Mouse (Mus musculus) layer of hippocampus, postnatal 10 days (tissue): ENCODE results near the gene Spo11. TPM values are rescaled to one million over a fixed set of nuclear protein-coding genes. Genes with fewer than 3 reads are reported as not detected.

Source experiments
- DNase-seq, 2 experiments: peaks; one replicate each; pipeline ENCODE4 v3.0.0; 2021; ENCODE audit warnings: low spot score in 2 of 2
- total RNA-seq, 2 experiments: library from RNA; stranded (reverse); gene quantifications; 2 replicates each; pipeline ENCODE4 v1.2.3; 2021

The Spo11 gene
- total RNA-seq, 2 experiments from 2014 or later = 0.09 to 0.80 TPM

DNA sequence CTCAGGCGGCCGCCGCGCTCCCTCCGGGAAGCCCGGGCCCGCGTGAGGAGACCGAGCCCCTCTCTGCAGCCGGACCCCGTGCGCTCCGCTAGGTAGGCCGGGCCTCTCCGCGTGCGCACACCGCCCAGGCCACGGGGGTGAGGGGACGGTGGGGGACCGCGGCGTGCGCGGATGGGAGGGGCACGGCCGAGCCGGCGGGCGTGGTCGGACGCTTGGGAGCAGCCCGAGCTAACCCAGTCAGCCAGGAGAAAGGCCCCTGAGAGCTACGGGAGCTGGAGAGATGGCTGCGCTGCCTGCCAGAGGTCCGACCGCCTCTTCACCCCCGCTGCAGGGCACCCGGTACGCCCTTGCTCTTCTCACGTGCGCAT is 22.8 kb downstream of the Spo11 start:
- DNase-seq = no peak

DNA sequence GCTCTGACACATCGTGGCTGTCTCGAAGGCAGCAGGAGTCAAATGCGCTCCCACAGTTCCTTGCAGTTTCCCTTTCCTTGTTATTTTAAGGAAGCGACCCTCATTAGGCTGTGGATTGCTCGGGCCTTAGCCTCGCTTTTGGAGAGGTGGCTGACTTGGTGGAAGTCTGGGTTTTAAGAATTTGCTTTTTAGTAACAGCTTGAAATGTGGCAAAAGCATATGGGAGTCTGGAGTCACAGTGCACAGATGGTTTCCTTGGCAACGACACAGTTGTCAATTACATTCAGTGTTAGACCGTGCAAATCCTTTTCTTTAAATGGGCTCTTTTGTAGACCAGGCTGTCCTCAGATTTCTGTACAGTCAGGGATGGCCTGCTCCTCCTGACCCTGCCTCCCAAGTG is 23.4 kb downstream of the Spo11 start:
- DNase-seq = peak in 1 of 2 experiments; percentile 43

DNA sequence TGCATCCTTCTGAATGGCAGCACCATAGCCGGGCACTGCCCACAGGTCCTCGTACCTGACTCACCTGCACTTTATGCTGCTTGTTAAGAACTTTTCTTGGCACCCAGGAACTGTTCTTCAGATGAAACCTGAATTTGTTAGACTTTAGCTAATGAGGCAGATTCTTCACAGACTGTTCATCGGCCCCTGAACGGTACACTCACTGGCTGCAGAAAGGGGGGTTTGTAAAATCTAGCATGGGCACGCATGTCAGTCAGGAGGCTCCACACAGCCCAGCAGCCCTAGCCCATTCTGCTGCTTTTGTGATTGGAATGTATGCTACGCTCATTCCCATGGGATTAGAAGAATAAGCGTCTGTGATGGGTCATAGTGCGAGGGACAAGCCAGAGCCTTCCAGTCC is 26.2 kb downstream of the Spo11 start:
- DNase-seq = no peak

DNA sequence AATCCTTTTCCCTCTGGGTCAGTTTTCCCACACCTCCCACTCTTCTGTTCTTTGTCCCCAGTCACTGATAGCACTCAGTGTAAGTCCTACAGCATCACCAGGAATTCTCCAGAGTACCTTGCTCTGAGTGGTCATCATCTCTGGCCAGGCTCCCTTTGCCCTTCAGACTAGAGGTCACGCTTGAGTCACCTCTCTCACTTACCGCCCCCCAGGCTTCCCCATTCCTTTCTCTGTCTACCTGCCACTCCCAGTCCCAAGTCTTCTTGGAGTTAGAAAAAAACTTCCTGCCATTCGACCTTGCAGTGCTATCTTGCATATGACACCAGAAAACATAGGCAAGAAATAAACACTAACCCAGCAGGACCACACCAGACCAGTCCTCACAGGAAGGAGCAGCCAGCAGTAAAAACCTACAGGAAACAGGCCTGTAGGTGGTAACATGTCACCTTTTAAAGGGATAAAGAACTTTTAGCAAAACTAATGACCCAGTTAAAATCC is 32.8 kb downstream of the Spo11 start:
- DNase-seq = no peak

DNA sequence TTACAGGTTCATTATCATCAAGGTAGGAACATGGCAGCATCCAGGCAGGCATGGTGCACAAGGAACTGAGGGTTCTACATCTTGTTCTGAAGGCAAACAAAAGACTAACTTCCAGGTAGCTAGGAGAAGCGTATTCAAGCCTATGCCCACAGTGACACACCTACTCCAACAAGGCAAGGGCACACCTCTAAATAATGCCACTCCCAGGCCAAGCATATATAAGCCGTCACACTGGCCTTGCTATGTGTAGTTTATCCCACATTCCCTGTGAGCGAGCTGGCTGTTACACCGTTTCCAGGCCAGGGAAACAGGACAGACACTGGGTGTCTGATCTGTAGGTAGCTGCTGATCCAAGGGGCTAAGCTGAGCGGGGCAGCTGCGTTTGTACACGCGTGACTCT is 33.9 kb downstream of the Spo11 start:
- DNase-seq = no peak

DNA sequence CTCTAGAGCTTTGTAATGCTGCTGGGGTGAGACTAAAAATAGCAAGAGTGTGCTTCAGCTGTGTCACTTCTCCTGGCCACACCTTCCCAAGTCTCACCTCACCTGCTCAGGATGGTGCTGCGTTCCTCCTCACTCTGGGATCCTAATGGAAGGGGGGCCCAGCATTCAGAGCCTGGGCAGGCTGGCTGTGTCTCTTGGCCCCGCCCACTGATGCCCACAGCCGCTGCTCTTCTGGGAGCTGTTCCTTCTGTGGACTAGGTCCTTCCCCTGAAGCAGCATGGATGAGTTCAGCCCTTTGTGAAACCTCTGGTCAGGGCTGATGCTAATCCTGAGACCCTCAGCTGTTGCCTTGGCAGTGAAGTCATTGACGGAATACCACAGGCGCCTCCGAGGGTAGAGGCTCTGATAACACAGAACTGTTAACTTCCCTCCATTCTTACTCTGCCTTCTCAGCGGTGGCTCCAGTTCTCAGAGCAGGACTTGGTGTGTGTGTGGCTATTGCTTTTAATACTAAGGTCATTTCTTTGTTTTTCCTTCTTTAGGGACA is 37.3 kb downstream of the Spo11 start:
- no peak for DNase-seq

DNA sequence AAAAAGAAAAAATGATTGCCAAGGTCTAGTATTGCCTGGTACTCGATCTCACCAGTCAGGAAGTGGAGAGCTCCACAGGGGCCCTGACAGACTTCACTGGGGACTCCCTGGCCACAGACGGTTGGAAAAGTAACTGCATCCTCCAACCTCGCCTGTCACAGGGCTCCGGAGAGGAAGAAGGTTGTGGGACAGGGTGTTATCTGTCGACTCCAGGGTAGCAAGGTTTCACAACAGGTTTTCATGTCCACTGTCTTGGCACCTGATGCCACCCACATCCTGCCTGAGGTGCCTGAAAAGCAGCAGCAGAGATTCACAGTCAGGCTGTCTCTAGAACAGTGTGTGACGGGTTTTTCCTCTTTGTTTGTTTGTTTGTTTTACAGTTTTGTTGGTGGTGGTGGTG is 40.4 kb downstream of the Spo11 start:
- DNase-seq = peak in 1 of 2 experiments; percentile 8

DNA sequence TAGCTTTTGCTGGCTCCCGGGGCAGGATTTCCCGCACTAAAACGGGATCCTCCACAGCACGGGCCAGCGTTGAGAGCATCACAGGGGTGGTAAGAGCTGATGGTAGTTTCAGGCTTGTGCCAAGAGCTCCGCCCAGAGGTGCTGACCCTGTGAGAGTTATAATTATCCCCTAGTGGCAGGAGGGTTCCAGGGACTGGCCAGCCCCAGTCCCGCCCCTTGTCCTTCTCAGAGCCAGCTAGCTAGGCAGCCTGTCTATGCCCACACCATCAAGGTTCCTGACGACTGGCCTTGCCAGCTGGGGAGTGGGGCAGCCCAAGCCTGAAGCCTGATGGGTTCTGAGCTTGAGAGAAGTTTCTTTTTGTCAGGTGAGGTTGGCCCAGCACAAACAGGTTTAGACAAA is 41.1 kb downstream of the Spo11 start:
- DNase-seq = peak in 1 of 2 experiments; percentile 13

DNA sequence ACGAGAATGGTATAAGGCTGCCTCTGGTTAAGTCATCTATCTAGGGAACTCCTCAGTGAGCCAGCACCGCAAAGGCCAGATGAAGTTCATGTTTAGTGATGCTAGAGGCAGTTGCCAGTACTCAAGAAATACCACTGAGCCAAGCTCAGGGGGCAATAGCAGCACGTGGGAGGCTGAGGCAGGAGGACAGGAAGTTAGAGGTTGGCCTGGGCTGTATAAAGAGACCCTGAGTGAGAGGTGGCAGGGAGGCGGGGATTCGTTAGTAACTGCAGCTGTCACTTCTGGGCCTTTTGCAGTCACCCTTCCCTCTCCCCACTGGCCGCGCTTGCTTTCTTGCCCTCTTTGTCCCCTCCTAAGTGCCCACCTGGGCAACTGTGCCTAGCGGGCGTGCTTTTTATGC is 41.8 kb downstream of the Spo11 start:
- DNase-seq = no peak

DNA sequence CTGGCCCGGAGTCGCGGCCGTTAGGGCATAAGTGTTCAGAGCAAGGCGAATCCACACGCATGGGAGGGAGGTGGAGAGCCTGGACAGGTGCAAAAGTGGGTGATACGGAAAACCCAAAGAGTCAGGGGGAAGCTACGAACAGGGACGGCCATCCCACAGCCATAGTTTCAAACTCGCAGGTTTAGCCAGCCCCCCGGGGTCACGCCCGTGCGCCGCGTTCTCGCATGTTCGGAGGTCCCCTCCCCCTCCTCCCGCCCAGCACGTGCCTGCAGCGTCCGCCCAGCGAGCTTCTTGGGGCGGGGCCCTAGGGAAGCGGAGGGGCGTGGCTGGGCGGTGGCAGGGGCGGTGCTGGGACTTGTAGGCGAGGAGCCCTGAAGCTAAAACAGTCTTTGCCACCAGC is 42.3 kb downstream of the Spo11 start:
- DNase-seq = peak; percentile 78 to 85

DNA sequence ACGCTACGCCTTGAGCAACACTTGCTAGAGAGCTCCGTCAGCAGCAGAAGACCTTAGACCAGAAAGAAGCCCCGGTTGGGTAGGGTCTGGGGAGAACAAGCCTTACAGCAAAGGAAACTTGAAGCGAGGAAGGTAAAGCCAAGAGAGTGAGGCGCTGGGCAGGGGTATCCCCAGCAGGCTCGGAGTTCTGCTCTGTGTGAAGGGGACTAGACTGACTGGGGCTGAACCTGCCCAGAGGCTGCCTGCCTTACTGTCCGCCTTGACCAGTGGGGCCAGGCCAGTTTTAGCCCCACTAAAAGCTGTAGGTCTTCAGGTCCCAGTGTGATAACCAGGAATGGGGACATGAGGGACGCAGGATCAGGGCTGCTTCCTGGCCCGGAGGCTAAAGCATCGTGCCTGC is 42.9 kb downstream of the Spo11 start, which contains the start of gene Rbm38:
Gene Rbm38, plus strand, starts transcription at position 69 of the 400 bp plus-strand sequence.
- DNase-seq = peak in 1 of 2 experiments; percentile 13

DNA sequence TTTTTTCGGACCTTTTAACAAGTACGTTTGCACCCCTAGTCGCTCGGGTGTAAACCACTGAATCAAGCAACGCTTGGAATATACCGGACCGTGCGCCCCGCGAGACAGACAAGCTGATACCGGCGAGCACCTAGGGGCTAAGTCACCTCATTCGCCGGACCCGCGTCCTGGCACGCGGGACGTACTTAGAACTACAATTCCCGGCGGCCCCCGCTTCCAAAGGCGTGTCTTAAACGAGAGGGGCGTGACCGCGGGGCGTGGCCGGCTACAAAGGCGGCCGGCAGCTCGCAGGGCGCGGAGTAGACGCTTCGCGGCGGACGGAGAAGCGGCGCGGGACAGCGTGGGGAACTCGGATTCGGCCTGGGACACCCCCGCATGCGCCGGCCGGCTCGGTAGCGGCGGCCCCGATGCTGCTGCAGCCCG is 44.1 kb downstream of the Spo11 start:
- DNase-seq = peak; percentile 92 to 94

DNA sequence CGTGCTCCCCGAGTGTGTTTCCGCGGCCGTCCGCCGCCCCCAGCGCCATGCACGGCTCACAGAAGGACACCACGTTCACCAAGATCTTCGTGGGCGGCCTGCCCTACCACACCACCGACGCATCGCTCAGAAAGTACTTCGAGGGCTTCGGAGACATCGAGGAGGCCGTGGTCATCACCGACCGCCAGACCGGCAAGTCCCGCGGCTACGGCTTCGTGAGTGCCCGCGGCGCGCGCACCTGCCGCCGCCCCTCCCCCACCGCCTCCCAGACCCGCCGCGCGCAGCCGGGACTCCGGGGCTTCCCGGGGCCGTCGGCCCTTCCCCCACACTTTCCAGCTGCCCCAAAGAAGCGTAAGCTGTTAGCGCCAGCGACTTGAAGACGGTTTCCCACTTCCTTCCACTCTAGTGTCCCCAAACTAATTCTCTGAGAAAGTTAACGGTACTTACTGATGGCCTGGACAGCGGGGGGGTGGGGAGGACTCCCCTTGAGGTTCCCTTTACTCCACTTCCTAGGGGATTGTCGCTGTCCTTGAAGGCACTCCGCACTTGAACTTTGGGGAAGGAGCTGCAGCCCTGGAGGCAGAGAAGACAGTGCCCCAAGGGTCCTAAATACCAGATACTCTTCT is 44.7 kb downstream of the Spo11 start:
- no peak for DNase-seq

DNA sequence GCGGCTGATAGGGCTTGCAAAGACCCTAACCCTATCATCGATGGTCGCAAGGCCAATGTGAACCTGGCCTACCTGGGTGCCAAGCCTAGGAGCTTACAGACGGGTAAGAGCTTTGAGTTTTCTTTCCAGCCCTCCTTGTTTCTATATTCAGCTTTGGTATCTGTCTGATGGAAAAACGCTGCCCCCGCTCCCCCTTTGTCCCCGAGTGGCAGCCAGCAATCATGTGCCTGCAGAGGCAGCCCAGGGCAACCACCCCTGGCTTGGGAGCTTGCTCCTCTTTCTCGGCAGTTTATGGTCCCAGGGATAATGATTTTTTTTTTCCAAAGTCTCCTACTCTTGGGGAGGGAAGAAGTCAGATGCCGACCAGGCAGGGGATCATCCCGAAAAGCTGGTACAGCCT is 45.3 kb downstream of the Spo11 start:
- no peak for DNase-seq

DNA sequence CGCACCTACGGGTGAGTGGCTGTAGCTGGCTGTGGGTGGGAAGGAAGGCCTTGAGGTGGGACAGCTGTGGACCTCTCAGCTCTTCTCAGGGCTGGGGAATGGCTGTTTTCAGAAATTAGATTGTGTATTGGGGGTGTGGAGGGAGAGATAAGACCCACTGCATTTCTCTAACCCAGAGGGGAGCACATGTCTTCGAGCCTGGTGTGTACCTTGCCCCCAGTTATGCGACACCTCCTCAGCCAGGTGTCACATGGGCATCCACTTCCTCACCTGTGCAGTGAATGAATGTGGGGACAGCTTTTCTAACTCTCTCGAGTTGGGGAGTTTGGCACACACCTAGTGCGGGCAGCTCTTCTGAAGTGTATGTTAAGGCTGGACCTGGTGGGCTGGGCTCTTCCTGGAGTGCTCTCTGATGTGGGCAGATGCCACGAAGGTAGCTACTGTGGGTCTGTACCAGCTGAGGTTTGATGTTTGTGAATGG is 45.9 kb downstream of the Spo11 start:
- DNase-seq = peak in 1 of 2 experiments; percentile 10

DNA sequence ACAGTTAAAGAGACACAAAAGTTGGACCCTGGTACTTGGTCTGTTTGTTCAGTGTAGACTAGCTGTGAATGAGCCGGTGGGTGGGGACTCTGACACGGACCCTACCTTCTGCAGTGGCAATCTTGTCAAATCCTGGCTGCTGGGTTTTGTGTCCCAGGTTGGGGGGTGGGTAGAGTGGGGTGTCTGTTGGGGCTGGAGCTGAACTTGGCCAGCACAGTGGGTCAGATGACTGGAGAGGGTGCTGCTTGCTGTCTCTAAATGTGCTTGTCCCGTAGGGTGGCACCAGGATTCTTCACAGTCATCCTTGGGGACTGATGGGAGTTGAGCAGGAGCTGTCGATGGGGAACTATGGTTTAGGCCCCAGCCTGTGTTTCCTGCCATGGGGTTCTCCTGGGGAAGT is 46.5 kb downstream of the Spo11 start:
- DNase-seq = peak in 1 of 2 experiments; percentile 10

DNA sequence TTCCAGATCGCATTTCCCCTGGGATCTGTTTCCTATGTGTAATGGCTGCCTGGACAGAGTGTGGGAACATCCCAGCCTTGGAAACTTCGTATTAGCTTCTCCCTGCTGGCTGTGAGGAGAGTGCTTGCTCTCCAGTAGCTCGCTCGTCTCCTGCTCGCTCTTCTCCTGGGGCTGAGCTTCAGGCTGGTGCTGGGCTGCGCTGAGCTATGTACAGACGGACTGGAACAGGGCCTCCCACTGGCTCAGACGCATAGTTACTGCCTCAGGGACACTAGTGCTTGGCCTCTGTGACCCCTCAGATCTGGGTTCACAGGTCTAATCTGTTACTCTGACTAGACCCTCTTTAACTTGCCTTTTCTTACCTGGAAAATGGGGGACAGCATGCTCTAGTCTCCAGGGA is 46.9 kb downstream of the Spo11 start:
- peak in 1 of 2 experiments; percentile 13 for DNase-seq

DNA sequence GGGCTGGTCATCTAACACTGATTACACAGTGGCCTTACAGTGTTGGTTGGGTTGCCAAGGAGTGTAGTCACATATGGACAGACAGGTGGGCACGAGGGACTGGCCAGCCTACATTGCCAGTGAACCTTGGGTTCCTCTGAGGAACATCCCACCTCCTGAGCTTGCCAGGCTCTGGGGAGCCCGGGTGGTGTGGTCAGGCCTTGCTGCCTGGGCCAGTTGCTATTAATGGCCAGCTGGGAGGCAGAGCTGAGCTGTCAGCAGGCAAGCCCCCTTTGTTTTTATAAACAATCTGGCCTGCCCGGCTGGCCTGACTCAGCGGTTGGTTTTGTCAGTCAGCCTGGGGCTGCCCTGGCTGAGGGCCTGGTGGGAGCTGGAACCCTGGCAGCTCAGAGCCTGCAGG is 47.4 kb downstream of the Spo11 start:
- DNase-seq = peak; percentile 28 to 47

DNA sequence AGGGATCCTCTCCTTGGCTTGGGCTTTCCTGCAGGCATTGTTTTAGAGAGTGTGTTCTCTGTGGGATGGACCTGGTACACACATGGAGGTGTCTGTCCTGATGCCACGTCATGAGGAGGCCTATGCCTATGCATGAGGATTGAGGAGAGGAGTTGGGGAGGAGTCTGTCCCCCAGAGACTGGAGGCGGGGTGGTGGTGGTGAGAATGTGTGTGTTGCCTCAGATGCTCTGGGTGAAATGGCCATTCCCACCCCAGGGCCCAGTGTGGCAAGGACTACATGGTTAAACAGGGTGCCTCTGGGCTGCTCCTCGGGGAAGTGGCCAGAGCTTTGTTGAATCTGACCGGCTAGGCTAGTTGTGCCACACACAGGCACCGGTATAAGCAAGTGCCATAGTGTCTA is 48.8 kb downstream of the Spo11 start:
- peak in 1 of 2 experiments; percentile 10 for DNase-seq

DNA sequence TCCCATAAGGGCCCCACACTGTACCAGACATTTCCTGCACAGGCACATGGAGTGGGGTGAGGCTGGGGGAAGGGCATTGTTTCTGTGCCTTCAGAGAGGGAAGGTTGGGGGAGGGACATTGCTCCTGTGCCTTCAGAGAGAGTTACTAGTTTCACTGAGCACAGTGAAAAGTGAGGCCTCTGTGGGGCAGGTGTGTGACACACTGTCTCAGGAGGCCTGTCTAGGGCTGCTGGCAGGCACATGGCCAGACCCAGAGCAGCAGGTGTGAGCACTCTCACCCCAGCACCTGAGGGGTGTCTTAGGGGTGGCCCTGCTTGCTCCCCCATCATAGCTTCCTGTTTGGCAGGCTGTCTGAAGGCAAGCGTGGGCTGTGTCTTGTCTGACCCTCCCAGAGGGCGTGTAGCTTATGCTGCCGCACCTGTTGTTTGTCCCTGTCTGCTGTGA is 49.2 kb downstream of the Spo11 start:
- no peak for DNase-seq

DNA sequence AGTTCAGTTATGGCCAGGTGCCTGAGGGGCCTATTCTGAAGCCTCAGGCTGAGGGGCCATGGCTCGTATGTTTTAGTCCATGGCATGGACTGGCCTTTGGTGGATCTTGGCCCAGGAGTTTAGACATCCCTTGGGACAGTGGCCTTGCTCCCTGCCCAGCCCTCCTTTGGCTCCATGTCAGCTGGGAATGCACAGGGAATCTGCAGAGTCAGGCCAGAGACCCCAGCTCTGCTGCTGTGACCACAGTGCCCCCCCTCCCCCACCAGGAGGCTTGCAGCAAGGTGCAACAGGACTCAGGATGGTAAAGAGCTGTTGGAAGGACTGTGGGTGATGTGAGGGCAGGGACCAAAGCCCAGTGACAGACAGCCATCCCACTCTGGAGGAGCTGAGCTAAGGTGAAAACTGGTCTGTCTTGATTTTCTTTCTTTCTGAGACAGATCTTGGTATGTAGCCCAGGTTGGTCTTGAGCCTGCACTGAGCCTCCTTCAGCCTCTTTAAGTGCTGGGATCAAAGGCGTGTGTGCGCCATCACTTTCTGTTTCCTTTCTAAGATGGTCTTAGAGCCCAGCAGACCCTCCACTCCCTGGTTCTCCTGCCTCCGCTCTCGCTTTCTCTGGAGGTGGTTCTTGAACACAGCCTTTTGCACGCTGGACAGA is 49.8 kb downstream of the Spo11 start:
- DNase-seq = peak in 1 of 2 experiments; percentile 12

DNA sequence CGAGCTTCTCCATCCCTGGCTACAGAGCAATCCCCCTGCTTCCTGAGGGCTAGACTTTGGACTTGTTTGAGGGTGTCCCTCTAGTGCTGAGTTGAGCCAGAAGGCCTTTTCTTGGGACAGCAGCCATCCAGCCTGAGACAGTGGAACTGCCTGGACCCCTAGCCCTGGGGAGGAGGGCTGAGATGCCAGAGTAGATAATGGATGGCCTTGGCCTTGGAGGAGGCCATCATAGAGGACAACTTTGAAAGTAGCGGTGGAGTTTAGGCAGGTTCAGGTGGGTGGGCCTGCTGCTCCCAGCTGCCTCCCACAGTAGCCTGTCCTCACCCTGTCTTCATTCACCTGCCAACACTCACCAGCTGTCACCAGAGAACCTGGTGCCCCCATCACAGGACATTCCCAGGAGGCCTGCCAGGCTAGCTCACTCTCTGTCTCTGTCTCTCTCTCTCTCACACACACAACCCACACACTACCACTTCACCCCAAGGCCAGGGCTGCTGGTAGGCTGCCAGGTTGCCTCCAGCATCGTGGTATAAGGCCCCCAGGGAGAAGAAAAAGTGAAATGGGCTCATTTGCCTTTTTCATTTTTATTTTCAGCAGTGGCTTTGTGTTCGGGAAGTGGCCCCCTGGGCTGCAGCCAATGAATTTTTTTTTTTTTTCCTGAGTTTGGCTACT is 50.5 kb downstream of the Spo11 start:
- no peak for DNase-seq
